Mouse (Mus musculus) layer of hippocampus, adult 2 months (tissue): ENCODE results near the gene Spem1. TPM values are rescaled to one million over a fixed set of nuclear protein-coding genes. Genes with fewer than 3 reads are reported as not detected.
A peak's percentile ranks its signal among the peaks of the same experiment; 100 is the strongest.

Source experiments
- DNase-seq, 2 experiments: peaks; one replicate each; pipeline ENCODE4 v3.0.0; 2022; ENCODE audit warnings: low spot score in 2 of 2
- H3K27ac ChIP-seq: fragments of 200-600 bp; 2 replicates; pipeline ENCODE4 v1.8.1; 2022
- H3K4me3 ChIP-seq: fragments of 200-600 bp; 2 replicates; pipeline ENCODE4 v1.8.1; 2022; ENCODE audit warnings: mild to moderate bottlenecking
- CTCF ChIP-seq: fragments of 200-600 bp; conservative IDR thresholded peaks from 2 replicates; pipeline ENCODE4 v1.8.1; 2022; ENCODE audit warnings: antibody characterized with exemption, mild to moderate bottlenecking, moderate library complexity
- total RNA-seq, 2 experiments: library from RNA; stranded (reverse); gene quantifications; 2 replicates each; pipeline ENCODE4 v1.2.3; 2021

The Spem1 gene
- total RNA-seq, 2 experiments from 2014 or later = 0.34 to 0.49 TPM

DNA sequence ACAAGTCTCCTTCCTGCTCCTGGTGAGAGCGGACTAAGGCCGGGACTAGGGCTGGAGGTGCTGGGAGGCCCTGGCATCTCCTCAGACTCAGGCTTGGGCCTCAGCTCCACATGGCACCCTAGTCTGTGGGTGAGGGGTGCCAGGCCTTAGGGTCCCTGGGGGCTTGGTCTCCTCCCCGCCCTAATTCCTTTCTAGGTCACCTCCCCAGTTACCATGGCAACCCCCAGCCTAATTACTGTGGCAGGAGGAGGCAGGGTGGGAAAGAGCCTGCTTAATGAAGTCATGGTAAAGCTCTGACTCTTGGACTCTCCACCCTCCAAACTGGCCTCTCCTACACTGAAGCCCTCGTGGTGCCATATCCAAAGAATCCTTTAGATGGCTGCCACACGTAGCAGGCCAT, 6.9 kb upstream of the Spem1 start:
- Histone ChIP-seq H3K27ac (no peak overlapping the region), H3K4me3 (no peak overlapping the region)
- DNase-seq = no peak
- no peak for TF ChIP-seq CTCF

DNA sequence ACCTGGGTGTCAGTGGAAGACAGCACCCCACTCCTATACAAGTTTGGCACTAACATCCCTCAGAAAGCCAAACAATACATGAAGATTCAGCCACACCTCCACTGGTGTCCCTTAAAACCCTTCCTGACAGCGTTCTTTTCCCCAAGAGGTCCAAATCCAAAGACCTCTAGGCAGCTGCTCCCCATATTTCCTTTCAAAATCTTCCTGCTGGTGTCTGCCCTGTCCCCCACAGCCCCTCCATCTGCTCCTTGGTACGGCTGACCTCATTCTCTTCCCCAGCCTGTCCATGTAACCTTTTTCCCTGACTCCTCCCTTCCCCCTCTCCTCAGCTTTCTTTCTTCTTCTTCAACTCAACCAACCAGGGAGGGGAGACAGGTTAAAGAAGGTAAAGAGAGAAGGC, 1.5 kb upstream of the Spem1 start:
- Histone ChIP-seq H3K27ac (no peak overlapping the region), H3K4me3 (no peak overlapping the region)
- TF ChIP-seq CTCF = no peak
- no peak for DNase-seq

- TF ChIP-seq CTCF = no peak
- DNase-seq = no peak
- no peak overlapping the region for H3K27ac ChIP-seq
- H3K4me3 ChIP-seq = no peak overlapping the region
Observed at GRCm38 (mm10) chr11:69818871-69819270, 3.1 kb downstream of the Spem1 start.

DNA sequence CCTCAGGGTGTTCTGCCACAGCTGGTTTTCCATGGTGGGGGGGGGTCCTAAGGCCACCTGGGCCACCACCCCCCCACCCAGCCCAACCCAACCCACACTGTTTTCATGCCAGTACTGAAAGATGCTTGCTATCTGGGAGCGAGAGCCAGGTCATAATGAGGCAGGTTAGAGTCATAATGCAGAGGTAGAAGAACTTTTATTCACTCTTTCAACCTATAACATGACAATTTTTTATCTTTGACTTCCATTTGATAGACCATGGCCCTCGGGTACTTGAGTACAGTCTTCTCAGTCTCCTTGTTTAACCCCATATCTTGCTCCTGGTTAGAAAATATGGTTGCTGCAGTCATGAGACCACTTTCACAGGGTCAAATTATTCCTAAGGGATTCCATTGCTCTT, 3.6 kb downstream of the Spem1 start, which contains the start of gene Spem2:
Spem2 (minus strand) TSS at position 101 of the 400 bp plus-strand sequence.
- TF ChIP-seq CTCF = no peak

GRCm38 (mm10) chr11:69816520-69816919, 5.5 kb downstream of the Spem1 start:
- no peak for TF ChIP-seq CTCF
- no peak for DNase-seq
- Histone ChIP-seq H3K27ac (no peak overlapping the region), H3K4me3 (no peak overlapping the region)

More for the DNA sequence above, 3.6 kb downstream of the Spem1 start, which contains the start of gene Spem2:
- Histone ChIP-seq H3K27ac (no peak within 1 kb of the TSS), H3K4me3 (no peak within 1 kb of the TSS)
- DNase-seq = no peak

DNA sequence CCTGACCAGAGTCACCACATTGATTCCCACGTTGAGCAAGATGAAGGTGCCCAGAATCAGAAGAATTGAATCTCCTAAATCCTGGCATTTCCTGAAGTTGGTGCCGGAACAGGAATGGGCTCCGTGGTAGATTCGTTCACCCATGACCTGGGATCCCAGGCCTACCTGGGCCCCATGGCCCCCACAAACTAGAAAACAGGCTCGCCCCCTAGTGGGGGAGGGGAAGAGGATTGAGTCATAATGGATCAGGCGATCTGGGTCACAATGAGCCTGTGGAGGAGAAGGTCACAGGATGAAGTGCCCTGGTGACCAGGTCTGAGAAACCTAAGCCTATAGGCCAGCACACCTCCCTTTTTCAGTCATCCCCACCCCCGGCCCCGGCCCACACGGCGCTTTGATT, 6.8 kb downstream of the Spem1 start, which contains the start of gene Gm39566:
Gm39566 (minus strand) TSS at position 144 of the 400 bp plus-strand sequence.
- Histone ChIP-seq H3K4me3 (no peak within 1 kb of the TSS), H3K27ac (no peak within 1 kb of the TSS)
- 0 out of 2 replicates have a peak, but pooled peaks have one; percentile 9 for TF ChIP-seq CTCF
- no peak for DNase-seq

- TF ChIP-seq CTCF = no peak
- Histone ChIP-seq H3K27ac (no peak overlapping the region), H3K4me3 (no peak overlapping the region)
- DNase-seq = no peak
Observed at GRCm38 (mm10) chr11:69810280-69810679, 11.7 kb downstream of the Spem1 start.

- Histone ChIP-seq H3K27ac (no peak overlapping the region), H3K4me3 (no peak overlapping the region)
- no peak for TF ChIP-seq CTCF
- DNase-seq = no peak
Observed at GRCm38 (mm10) chr11:69807641-69808040, 14.3 kb downstream of the Spem1 start.

DNA sequence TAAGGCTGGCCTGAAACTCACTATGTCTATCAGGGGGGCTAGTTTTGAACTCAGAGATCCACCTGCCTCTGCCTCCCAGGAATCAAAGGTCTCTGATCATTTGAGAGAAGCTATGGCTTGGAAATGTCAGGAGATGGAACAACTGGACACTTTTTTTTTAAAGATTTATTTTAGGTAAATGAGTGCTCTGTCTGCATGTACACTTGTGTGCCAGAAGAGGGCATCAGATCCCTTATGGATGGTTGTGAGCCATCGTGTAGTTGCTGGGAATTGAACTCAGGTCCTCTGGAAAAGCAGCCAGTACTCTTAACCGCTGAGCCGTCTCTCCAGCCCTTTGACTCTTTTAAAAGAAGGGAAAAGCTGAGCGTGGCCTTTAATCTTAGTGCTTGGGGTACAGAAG, 15.6 kb downstream of the Spem1 start:
- no peak overlapping the region for H3K4me3 ChIP-seq
- no peak overlapping the region for H3K27ac ChIP-seq
- DNase-seq = no peak
- peak; percentile 38 for TF ChIP-seq CTCF

GRCm38 (mm10) chr11:69804972-69805909, 16.7 kb downstream of the Spem1 start, which contains the start of gene Tmem102:
Gene Tmem102, minus strand, starts transcription at chr11:69805624.
- DNase-seq = no peak
- no peak within 1 kb of the TSS; the same call in 1 of the 2 replicates for H3K4me3 ChIP-seq
- TF ChIP-seq CTCF = no peak
- no peak within 1 kb of the TSS for H3K27ac ChIP-seq

DNA sequence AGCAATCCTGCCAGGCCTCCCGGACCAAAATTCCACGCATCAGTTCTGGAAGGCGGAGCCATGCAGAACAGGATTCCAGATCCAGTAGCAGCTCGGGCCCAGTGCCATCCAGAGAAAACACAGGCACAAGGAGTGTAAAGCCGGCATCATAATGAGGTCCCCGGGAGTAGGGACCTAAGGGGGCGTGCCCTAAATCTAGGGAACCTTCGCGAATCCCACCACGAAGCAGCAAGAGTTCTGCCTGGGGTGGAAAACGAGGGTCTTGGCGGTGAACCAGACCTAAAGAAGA, 17.4 kb downstream of the Spem1 start:
- no peak overlapping the region for H3K27ac ChIP-seq
- H3K4me3 ChIP-seq = no peak overlapping the region; the same call in 1 of the 2 replicates
- no peak for DNase-seq
- no peak for TF ChIP-seq CTCF

DNA sequence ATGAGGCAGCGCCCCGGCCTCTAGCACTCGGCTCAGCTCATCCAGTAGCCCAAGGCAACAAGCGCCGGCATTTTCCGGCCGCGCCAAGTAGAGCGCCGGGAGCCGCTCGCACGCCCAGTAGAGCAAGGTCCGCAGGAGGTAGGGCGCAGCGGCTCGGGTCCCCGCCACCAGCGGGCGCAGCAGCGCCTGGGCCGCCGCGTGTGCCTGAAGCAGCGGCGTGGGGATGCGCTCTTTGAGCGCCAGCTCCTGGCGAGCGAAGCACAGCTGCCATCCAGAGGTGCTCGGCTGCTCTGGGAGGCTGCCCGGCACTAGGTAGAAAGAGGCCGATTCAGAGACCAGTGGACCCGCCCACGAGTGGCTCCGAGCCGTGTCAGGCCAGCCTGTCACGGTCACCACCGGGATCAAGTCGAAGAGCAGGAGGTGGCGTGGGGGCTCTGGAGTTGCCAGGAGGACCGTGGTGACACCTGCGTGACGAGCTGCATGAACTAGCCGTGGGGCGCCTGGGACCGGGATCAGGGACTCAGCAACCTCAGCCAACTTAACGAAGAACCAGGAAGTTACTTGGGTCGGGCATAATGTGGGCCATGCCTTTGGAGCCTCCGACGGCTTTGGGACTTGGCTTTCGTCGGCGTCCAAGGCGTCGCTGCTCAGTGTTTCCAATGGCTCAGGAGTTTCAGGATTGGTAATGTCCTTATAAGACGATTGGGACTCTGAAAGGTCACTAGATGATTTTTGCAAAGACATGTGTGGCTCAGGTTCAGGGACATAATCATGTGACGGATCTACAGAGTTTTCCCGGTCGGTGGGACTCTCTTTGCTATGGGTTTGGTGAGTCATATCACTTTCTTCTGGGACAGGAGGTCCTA, 18.0 kb downstream of the Spem1 start:
- H3K27ac ChIP-seq = peak overlapping the region; percentile 82
- peak overlapping the region; percentile 63 for H3K4me3 ChIP-seq
- DNase-seq = peak; percentile 59 to 64
- peak; percentile 85 for TF ChIP-seq CTCF

DNA sequence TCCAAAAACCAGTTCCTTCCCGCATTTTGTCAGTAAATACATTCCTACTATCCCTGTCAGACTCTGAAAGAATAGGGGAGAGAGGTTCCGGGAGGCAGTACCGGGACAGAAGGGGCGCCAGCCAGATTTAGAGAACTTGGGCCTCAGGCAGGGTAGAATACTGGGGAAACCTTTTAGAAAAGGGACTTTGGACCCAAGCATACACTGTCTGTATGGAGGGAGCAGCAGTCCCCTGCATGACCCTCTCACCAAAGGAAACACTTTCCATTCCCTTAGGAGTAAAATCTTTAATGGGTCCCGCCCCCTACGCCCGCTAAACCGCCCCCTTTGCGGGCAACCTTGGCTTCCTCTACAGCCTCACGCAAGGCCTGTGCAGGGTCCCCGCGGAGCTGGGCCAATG, 18.7 kb downstream of the Spem1 start:
- peak overlapping the region; percentile 82 for H3K27ac ChIP-seq
- no peak for TF ChIP-seq CTCF
- no peak for DNase-seq
- H3K4me3 ChIP-seq = peak overlapping the region; percentile 63
